Mouse (Mus musculus) left cerebral cortex, postnatal 14 days (tissue): ENCODE data around the gene Gm9767. TPM values are rescaled to one million over a fixed set of nuclear protein-coding genes. Genes with fewer than 3 reads are reported as not detected.

Source experiments
- DNase-seq, 2 experiments: peaks; one replicate each; pipeline ENCODE4 v3.0.0; 2021 to 2022; ENCODE audit warnings: low spot score in 2 of 2, mixed read lengths in 1 of 2
- intact Hi-C: fragments of 180-260 bp; cut with DNase I; formaldehyde crosslinking; loops from one replicate; pipeline ENCODE4 v1.15.1; 2025
- long read RNA-seq, 2 experiments: library from polyadenylated mRNA; stranded (forward); transcript quantifications; one replicate each; pipeline ENCODE4 v2.0.0; 2021
- total RNA-seq, 2 experiments: library from RNA; stranded (reverse); gene quantifications; 2 replicates each; pipeline ENCODE4 v1.2.3; 2021

Gene Gm9767
- total RNA-seq = 1 to 10 TPM; 1.5 to 2.0 TPM
- long read RNA-seq, experiment 1, partial matches to known transcripts = 0 of 4 reads
- long read RNA-seq, experiment 1, other reads (novel, unspliced or antisense) = 0 of 4 reads
- long read RNA-seq, experiment 2, partial matches to known transcripts = 0 of 2 reads
- long read RNA-seq, experiment 2, other reads (novel, unspliced or antisense) = 1 of 2 reads

DNA sequence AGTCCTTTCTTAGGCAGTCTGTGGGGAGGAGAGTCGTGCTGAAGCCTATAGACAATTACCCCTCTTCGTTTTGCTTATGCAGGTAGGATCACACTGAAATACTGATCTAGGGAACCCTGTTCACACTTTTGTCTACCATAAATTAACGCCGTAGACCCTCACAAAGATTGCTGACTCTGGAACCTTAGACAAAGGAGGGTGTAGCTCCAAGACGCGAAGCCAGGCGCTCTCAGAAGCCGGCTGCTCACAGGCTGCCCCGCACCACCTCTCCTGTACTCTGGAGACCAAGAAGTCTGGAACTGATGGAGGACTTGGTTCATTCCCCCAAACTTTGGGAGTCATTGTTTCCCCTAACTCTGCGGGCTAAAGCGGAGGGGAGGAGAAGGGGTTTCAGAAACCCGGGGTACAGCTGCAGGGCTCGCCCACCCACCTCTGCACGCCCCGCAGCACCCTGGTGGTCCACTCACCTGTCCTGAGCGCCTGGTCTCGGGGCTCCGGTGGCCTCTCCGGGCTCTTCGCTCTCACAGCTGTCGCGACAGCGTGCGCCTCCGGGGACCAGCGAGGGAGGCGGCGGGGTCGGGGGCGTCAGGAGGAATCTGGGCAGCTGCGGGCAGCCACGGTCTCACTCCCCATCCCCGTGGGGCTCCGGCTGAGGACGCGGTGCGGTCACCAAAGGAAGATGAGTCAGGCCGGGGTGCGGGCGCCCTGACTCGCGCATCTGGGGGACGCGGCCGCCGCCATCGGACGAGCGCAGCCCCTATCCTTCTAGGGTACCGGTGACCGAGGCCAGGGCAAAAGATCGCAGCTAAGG, at the start of gene Gm9767:
Gene Gm9767 (plus strand): TSS at position 585 of the 811 bp plus-strand sequence.
- DNase-seq = peak; percentile 3 to 14
- intact Hi-C loops = loop anchor here (5.0 kb wide), 1 partner anchor 396 kb away; no protein-coding TSS in a partner anchor

DNA sequence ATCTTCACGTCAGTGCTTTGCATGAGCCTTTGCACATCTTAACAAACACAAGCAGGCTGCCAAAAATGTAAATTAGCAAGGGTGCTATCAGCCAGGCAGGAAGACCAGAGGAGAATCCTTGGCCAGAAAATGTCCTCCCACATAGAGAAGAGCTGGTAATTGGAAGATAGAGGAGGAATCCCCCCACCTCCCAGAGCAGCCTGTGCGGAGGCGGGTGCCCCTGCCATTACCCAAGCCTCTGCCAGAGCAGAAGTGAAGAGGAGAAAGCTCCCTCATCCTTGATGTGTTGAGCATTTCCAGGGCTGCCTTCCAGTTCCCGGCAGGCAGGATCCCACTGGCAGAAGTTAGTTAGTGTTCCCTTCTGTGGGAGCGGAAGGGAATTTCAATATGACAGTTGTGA, 43.1 kb upstream of the Gm9767 start:
- peak; percentile 69 to 87 for DNase-seq
- intact Hi-C loops = no loop called here

DNA sequence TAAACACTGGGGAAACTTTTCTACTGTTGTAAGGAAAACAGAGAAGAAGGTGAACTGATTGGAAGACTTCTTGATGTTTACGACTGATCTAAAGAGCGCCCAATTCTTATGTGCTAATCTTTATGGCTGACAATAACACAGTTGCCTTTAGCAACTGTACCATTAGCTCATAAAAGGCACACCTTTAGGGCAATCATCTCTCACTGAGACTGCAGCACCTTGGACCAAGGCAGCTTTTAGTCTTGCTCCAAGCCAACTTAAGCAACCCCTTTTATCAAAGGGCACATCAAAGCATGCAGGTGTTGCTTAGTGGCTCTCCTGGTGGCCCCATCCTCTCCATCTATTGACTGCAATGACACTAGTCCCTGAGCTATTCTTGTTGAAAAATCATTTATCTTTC, 26.9 kb upstream of the Gm9767 start:
- DNase-seq = no peak
- intact Hi-C loops = no loop called here

DNA sequence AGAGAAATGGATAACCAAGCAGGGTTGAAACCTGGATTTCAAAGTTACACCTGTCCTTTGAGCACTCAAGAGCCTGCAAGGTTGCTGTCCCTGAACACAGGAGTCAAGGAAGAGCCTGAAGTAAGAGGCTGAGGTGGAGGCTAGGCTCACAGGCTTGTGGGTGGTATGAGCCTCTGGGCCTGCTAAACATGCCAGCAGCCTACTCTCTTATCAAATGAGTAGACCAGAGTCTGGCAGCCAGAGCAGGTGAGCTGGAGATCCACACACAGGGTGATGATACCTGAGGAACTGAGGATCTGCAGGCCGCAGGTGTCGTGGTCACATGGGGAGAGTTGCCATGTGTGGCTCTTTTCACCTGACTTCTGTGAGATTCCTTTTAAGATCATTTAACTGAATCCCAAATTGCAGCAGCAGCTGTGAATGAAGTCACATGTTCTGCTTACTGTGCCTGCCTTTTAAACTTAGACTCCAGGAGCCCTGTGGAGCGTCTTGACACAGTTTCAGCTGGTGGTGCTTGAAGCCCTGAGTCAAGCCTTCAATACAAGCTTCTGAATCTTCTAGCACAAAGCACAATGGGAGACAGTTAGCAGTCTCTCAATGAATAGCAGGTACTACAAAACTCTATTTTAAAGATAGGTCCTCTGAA, 18.3 kb upstream of the Gm9767 start:
- intact Hi-C loops = no loop called here
- DNase-seq = peak; percentile 18 to 45

DNA sequence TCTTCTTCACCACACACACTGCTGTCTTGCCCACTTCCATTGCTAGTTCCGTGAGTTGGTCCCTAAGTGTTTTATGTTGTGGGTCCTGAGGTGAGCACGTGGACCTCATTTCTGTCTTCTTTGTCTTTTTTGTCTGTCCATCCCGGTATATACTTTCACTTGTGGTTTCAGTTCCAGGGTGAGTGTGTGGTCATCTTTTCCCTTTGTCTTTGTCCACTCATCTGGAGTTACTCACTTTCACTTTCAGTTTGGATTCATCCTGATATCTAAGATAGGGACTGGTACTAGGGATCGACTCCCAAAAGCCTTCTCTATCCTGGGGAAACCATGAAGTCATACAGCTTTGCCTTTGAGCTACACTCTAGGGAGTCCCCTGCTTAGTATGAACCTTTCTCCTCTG, 15.0 kb upstream of the Gm9767 start:
- intact Hi-C loops = no loop called here
- DNase-seq = no peak

DNA sequence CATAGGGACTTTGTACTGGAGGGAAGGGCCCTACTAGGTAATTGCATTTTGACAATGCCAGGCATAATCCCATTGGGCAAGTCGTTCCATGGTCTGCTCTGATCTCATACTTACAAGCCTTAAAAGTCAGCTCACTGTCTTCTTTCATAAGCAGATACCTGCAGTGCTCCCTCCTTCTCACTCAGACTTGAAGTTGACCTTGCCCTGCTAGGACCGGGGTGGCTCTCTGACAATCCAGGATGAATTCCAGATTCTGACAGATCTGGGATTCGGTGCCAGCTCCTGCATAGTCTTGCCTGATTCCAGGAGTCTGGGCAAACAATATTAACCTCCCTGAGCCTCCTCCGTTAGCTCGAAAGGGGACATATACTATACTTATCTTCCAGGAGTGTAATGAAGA, 6.1 kb upstream of the Gm9767 start:
- DNase-seq = no peak

DNA sequence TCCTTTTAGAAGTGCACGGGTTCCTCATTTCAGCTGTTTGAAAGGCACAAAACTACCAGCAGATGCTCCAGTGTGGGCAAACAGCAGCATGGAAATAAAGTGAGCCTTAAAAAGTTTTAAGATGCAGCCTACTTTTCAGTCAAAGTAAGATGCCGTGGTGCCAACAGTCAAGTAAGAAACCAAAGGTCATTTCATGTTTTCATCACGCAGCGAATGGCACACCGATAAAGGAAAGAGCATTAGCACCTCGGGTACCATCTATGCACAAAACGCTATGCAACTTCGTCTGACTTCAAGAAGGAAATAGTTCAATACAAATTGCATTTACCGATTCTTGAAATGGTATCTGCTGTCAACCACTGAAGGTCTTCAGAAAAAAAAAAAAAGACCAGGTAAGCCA, 1.1 kb upstream of the Gm9767 start:
- DNase-seq = peak in 1 of 2 experiments; percentile 4
- intact Hi-C loops = loop anchor here (5.0 kb wide), 1 partner anchor 395 kb away; no protein-coding TSS in a partner anchor

More for the DNA sequence above, 6.1 kb upstream of the Gm9767 start:
- intact Hi-C loops = no loop called here

DNA sequence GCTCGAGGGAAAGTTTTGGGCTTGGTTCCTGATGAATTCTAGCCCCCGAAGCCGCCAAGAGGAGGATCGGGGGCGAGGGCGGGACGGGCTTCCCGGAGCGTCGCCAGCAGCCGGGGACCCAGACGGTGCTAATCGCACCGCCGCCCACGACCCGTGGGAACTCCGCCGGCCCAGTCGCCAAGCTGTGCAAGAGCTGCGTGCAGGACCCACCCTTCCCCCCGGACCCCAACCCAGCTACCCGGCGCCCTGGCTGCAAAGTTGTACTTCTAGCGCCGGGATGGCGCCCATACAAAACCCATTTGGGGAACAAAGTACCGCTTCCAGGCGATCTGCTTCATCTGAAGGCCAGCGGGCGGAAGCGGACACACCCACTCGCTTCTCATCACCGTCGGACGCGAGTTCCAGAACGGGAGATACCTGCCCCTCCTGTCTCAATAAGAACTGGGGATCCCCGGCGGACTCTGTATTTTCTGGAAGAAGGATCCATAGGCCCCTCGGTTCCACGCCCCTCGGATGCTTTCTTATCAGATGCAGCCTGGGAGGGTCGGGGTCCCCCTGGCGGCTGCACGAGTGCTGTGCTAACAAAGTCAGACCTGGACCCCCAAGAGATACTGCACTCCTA, 577 bp downstream of the Gm9767 start, which contains the start of gene Tmem200a:
Gene Tmem200a (minus strand): TSS at position 532 of the 622 bp plus-strand sequence.
- DNase-seq = peak; percentile 66 to 76
- intact Hi-C loops = loop anchor here (5.0 kb wide), 1 partner anchor 396 kb away; no protein-coding TSS in a partner anchor

DNA sequence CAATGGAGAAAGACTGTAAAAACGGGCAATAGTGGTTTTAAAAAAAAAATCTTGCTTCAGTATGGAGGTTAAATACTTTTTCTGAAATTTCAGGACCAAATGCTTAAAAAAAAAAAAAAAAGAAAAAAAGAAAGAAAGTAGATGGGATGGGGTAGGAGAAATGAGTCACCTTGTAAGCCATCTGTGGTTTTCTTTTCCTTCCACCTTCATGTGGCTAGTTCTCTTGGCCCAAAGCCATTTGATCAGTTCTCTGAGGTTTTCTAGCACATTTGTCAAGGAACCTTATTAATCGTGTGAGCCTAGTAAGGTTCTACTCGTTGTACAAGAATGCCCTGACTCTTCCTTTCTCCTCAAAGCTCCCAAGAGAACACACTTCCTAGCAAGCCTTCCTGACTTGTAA, 1.6 kb downstream of the Gm9767 start:
- intact Hi-C loops = loop anchor here (5.0 kb wide), 1 partner anchor 397 kb away; no protein-coding TSS in a partner anchor
- DNase-seq = no peak

DNA sequence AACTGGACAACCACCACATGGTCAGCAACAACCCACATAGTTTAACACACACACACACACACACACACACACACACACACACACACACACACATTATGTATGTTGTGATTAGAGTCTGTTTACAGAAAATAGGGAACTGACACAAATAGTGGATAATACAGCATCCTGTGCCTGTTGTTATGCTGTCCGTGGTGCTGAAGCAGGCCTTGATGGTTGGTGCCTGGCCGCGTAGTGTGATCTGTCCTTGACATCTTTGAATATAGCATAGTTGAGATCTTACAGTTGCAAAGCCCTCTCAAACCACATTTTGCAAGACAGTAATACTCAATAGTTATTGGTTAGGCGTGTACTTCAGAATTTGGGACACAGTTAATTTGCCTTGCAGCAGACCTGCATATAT, 4.0 kb downstream of the Gm9767 start:
- DNase-seq = no peak
- intact Hi-C loops = no loop called here

DNA sequence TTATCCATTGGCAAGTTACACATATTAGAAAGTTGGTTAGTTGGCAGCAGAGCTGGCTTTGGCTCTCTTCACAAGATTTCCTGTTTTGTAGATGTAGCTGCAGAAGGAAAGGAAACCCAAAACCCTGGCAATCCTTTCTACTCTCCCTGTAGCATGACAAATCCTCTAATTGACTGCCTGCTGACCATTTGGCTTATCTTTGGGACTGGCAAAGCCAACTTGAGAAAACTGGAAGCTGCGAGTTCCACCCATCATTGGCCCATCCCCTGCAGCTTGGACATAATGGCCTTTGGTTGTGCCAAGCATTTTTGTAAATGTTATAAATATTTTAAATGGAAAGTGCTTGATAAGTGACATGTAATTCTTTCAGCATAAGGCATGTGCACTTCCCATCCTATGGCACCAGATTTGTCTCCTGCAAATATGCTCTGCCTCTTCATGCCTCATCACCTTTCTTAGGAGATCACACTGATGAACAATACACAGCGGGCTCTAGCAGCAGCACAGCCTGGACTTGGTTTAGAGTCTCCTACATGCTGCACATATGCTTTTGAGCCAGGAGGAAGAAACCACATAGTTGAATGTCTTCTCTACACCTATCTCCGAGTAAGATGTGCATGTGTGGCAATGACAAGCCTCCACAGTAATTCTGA, 25.4 kb downstream of the Gm9767 start:
- intact Hi-C loops = no loop called here
- no peak for DNase-seq

DNA sequence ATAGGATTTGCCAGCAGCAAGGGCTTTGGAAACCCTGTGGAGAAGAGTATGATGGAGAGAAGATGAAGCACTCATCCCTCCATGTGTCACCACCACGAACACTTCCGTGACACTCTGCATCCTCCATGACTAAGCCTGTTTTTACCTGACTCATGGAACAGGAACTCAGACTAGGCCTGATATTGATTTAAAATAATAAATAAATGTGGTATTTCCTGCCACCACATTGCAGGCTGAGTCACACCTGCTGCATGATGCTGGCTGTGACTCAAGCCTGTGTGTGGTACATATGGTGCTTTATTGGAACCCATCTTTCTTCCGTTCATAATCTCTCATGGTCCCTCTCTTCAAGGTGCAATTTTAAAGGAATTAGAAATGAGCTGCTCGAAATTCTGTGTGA, 36.4 kb downstream of the Gm9767 start:
- intact Hi-C loops = no loop called here
- DNase-seq = no peak

DNA sequence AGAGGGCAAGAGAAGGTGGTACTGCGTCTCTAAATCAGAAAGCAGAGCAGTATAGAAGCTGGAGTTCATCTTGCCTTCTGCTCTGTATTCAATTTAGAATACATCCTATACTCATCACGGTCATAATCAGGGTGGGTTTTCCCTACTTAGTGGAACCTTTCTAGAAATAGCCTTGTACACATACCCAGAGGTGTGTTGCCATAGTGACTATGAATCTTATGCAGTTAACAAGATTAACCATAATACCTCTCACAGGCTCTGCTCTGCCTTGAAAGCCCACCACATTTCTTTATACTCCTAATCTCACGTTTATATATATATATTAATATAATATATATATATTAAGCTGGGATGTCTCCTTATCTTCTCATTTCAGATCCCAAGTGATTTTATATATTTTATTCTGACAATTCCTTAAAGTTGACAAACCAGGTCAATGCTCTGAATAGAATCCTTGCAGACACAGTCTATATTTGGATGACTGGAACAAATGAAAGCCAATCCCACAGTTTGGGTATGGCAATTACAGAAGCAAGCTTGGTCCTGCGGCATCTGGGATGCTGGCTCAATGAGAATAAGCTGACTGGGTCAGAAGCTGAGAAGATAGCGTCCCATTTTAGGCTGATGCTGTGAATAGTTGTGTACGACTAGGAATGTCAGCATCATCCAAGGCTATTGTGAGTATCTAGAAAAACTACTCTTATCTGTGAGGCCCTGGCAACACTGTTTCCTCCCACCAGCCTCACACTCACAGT, 41.2 kb downstream of the Gm9767 start:
- intact Hi-C loops = no loop called here
- peak in 1 of 2 experiments; percentile 12 for DNase-seq

DNA sequence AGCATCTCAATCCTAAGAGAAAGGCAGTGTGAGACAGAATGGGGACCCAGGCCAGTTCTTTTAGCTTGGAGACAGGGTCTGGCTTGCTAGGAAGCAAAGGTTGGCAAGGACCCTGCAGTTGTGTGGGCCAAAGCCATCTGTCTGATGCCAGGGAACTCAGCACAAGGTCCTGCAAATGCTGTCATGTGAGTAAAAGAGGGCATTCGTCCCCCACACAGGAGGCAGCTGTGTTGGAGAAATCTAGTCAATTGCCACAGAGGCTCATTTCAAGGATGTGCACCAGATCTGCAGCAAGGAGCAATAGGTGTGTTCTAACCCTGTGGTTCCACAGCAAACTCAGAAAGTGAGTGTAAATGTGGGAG, 41.7 kb downstream of the Gm9767 start:
- DNase-seq = peak; percentile 8 to 19
- intact Hi-C loops = no loop called here

Other genes with a start within 250 kb of the Gm9767 start
- 10 to 100 TPM; 22.8 to 25.3 TPM for gene Tmem200a, start 797 bp downstream of the Gm9767 start, total RNA-seq
- 1 to 10 TPM; 1.4 to 3.5 TPM for gene Samd3, start 151.5 kb downstream of the Gm9767 start, total RNA-seq